Mouse (Mus musculus): Measurements from ENCODE around the gene Ppargc1a. TPM values are rescaled to one million over a fixed set of nuclear protein-coding genes. Genes with fewer than 3 reads are reported as not detected.

Ppargc1a gene
- polyA plus RNA-seq, 1 experiment from 2014 or later = 3.2 TPM

DNA sequence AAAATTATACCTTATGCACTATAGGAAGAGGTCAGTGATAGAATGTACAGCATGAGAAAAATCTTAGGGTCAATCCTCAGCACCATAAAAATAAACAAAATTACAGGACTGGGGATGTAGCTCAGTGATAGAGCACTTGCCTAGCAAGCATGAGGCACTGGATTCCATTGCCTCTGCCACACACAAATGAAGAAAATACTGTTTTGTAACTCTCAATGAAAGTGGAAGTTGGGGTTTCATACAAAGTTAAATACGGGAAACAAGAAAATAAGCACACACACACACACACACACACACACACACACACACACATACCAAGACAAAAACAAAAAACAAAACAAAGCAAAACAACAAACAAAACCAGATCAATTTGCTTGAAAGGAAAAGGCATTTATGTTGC is 10.1 kb upstream of the Ppargc1a start:
- no peak for TF ChIP-seq CTCF (IDR thresholded peaks at IDR 0.05; ENCODE audit: low read depth)
- Histone ChIP-seq H3K27ac (ENCODE audit: low read depth) (no peak overlapping the region), H3K9me3 (ENCODE audit: low read depth, low read length) (no peaks in the 10 kb centered on the region), H3K4me1 (ENCODE audit: insufficient read depth) (0 out of 2 replicates have a peak, but pooled peaks cover 3% of the 10 kb centered on the region), H3K4me2 (no peak overlapping the region), H3K36me3 (ENCODE audit: insufficient read depth) (no peaks in the 10 kb centered on the region), H3K4me3 (ENCODE audit: low read depth, low read length) (no peak overlapping the region), H3K9ac (no peak overlapping the region), H3K27me3 (ENCODE audit: insufficient read depth, low read length) (no peaks in the 10 kb centered on the region)
- DNase-seq (no peak), ATAC-seq (ENCODE audit: insufficient read depth) (no peak)
- WGBS = 95% methylated on average over 1 of the region's 1 CpGs

DNA sequence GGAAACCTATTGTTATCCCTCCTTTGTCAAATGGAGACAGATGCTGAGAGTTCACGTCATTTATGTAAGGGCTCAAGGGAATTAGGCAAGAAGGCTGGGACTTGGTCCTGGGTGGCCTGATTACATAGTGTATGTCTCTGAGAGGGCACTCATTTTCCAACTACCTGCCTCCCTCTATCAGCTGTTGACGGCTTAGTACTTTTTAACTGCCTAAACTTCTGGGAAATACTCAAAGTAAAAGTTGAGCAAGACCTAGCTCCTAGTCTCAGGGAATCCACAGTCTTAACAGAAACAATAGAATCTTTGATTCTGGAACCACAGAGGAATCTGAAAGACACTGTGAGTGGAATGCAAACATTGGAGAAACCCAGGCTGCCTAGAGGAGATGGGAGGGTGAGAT is 6.2 kb upstream of the Ppargc1a start:
- DNase-seq = peak; percentile 8
- Histone ChIP-seq H3K9me3 (ENCODE audit: low read depth, low read length) (no peaks in the 10 kb centered on the region), H3K36me3 (ENCODE audit: insufficient read depth) (no peaks in the 10 kb centered on the region), H3K4me1 (ENCODE audit: insufficient read depth) (0 out of 2 replicates have a peak, but pooled peaks cover 3% of the 10 kb centered on the region), H3K4me3 (ENCODE audit: low read depth, low read length) (no peak overlapping the region), H3K4me2 (no peak overlapping the region), H3K9ac (no peak overlapping the region), H3K27me3 (ENCODE audit: insufficient read depth, low read length) (no peaks in the 10 kb centered on the region), H3K27ac (ENCODE audit: low read depth) (no peak overlapping the region)
- no peak for TF ChIP-seq CTCF (IDR thresholded peaks at IDR 0.05; ENCODE audit: low read depth)
- no peak for ATAC-seq (ENCODE audit: insufficient read depth)
- WGBS = 45% methylated on average over 2 of the region's 2 CpGs

DNA sequence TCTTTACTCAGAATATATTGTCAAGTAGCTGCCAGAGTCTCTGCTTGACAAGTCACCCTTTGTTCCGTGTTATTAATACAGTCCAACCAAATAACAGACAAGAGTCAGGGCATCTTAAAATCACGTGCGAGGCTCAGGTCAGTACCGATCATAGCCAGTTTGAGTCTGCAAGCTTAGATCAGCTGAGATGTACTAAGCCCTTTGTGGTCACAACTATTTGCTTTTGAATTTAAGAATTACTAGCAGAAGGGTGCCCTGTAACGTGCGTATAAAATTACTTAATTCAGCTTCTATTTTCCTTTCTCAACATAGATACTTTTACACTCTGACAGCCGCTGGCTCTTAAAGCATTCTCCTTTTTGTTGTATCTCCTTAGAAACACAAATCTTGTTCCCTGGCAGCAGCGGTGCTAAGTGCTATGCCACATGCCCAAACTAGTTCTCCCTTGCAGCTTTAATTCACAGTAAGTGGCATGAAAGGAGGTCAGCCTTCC is 718 bp upstream of the Ppargc1a start:
- H3K27ac ChIP-seq (ENCODE audit: low read depth) = peak overlapping the region; percentile 30; the same call in 1 of the 2 replicates
- 52% methylated on average over 8 of the region's 8 CpGs for WGBS

DNA sequence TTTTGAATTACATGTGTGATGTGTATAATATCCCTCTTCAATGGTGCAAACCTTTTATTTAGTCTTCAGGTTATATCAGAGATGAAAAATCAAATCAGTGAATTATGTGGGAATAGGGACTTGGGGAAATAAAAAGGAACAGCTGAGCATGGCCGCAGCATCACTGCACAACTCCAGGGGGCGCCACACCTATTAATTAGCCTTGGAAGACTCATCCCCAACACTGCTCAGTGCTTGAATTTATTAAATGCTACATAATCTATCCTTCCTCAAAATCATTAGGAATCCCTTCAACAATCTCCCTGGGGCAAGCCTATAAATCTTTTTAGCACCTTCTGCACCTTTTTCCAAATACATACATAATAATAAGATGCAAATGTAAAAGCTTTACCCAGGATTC is 1.9 kb downstream of the Ppargc1a start:
- TF ChIP-seq CTCF (IDR thresholded peaks at IDR 0.05; ENCODE audit: low read depth) = peak; percentile 25; the same call in 1 of the 2 replicates

More for the DNA sequence above, 718 bp upstream of the Ppargc1a start:
- Histone ChIP-seq H3K27me3 (ENCODE audit: insufficient read depth, low read length) (no peaks in the 10 kb centered on the region), H3K4me3 (ENCODE audit: low read depth, low read length) (no peak overlapping the region), H3K9me3 (ENCODE audit: low read depth, low read length) (no peaks in the 10 kb centered on the region), H3K36me3 (ENCODE audit: insufficient read depth) (no peaks in the 10 kb centered on the region), H3K9ac (no peak overlapping the region), H3K4me2 (peak overlapping the region; percentile 29; the same call in 1 of the 2 replicates), H3K4me1 (ENCODE audit: insufficient read depth) (0 out of 2 replicates have a peak, but pooled peaks cover under 1% of the 10 kb centered on the region)
- TF ChIP-seq CTCF (IDR thresholded peaks at IDR 0.05; ENCODE audit: low read depth) = no peak
- DNase-seq (no peak), ATAC-seq (ENCODE audit: insufficient read depth) (peak; percentile 50; the same call in 1 of the 2 replicates)

DNA sequence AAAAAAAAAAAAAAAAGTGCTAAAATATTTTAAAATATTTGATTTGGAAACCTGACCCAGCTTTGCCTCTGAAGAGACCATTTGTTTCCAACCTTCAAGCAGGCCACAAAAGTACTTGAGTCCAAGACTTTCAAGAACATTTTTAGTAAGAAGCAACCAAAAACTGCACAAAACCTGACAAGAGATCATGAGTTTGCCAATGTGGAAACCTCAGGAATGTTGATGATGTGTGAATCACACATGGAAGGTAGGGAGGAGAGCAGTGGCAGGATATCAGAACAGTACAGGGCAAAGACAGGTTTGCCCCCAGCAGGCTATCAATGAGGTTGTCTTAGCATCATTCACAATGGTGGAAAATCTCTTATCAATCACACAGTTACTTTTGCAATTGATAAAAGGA is 2.5 kb downstream of the Ppargc1a start:
- peak; percentile 26 for DNase-seq
- ATAC-seq (ENCODE audit: insufficient read depth) = no peak
- Histone ChIP-seq H3K4me1 (ENCODE audit: insufficient read depth) (no peaks in the 10 kb centered on the region), H3K36me3 (ENCODE audit: insufficient read depth) (no peaks in the 10 kb centered on the region), H3K4me3 (ENCODE audit: low read depth, low read length) (no peak overlapping the region), H3K27ac (ENCODE audit: low read depth) (no peak overlapping the region), H3K27me3 (ENCODE audit: insufficient read depth, low read length) (no peaks in the 10 kb centered on the region), H3K9ac (no peak overlapping the region), H3K4me2 (no peak overlapping the region), H3K9me3 (ENCODE audit: low read depth, low read length) (no peaks in the 10 kb centered on the region)
- TF ChIP-seq CTCF (IDR thresholded peaks at IDR 0.05; ENCODE audit: low read depth) = no peak

More for the DNA sequence above, 1.9 kb downstream of the Ppargc1a start:
- no peaks in the 10 kb centered on the region for H3K27me3 ChIP-seq (ENCODE audit: insufficient read depth, low read length)
- no peak overlapping the region for H3K27ac ChIP-seq (ENCODE audit: low read depth)
- no peaks in the 10 kb centered on the region for H3K4me1 ChIP-seq (ENCODE audit: insufficient read depth)
- no peak overlapping the region for H3K9ac ChIP-seq
- no peak overlapping the region for H3K4me2 ChIP-seq
- WGBS = 52% methylated on average over 2 of the region's 2 CpGs
- ATAC-seq (ENCODE audit: insufficient read depth) (no peak), DNase-seq (no peak)
- H3K4me3 ChIP-seq (ENCODE audit: low read depth, low read length) = no peak overlapping the region
- H3K9me3 ChIP-seq (ENCODE audit: low read depth, low read length) = no peaks in the 10 kb centered on the region
- H3K36me3 ChIP-seq (ENCODE audit: insufficient read depth) = no peaks in the 10 kb centered on the region

DNA sequence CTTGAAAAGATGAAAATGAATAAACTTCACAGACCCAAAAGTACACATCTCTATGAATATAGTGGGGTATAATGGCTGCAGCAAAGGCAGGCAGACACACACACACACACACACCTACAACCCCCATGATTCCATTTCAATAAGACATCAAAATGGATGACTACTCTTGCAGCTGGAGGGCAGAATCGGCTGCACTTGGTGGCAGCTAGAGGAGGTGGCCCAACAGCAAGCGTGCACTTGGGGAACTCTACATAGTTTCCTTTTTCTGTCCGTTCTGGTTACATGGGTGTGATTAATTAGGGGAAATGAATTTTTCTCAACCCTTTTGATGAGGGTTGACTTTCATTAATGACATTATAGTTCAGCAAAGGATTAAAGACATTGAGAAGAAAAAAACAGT is 4.0 kb downstream of the Ppargc1a start:
- H3K27ac ChIP-seq (ENCODE audit: low read depth) = no peak overlapping the region
- no peaks in the 10 kb centered on the region for H3K4me1 ChIP-seq (ENCODE audit: insufficient read depth)
- H3K27me3 ChIP-seq (ENCODE audit: insufficient read depth, low read length) = no peaks in the 10 kb centered on the region
- no peak overlapping the region for H3K4me2 ChIP-seq
- no peak overlapping the region for H3K9ac ChIP-seq
- DNase-seq = no peak
- no peak overlapping the region for H3K4me3 ChIP-seq (ENCODE audit: low read depth, low read length)
- no peak for ATAC-seq (ENCODE audit: insufficient read depth)
- 63% methylated on average over 3 of the region's 3 CpGs for WGBS
- TF ChIP-seq CTCF (IDR thresholded peaks at IDR 0.05; ENCODE audit: low read depth) = no peak
- no peaks in the 10 kb centered on the region for H3K36me3 ChIP-seq (ENCODE audit: insufficient read depth)
- no peaks in the 10 kb centered on the region for H3K9me3 ChIP-seq (ENCODE audit: low read depth, low read length)

DNA sequence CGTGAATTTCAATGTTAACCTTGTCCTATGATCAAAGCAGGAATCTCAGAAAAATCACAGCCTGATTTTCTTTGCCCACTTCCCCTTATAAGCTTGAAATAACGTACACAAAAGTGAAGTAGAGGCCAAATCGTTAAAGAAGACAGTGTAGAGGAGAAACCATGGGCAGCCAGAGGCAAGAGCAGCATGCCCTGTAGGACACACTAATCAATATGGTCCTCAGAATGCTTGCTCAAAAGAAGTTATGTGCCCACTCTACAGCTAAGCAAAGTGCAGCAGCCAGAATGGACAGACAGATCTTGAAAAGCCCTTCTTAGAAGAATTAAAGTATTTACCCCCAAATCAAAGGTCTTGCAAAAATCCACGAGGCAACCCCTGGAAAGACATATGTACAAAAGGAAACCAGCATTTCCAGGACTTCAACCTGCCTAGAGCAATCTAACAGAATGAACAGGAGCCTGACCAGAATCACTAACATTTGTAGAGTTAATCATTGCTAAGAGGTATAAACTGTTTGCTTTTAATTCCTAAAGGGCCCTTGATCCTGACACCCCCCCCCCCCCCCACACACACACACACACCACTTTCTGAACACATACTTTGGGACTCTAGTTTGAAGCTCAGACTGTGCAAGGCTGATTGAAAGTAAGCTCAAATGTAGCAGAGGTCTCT is 9.8 kb downstream of the Ppargc1a start:
- peaks cover 8% of the 10 kb centered on the region; the same call in 1 of the 2 replicates for H3K4me1 ChIP-seq (ENCODE audit: insufficient read depth)
- no peaks in the 10 kb centered on the region for H3K9me3 ChIP-seq (ENCODE audit: low read depth, low read length)
- WGBS = 48% methylated on average over 4 of the region's 4 CpGs
- no peaks in the 10 kb centered on the region for H3K27me3 ChIP-seq (ENCODE audit: insufficient read depth, low read length)
- peak; percentile 19; the same call in 1 of the 2 replicates for ATAC-seq (ENCODE audit: insufficient read depth)
- H3K4me3 ChIP-seq (ENCODE audit: low read depth, low read length) = no peak overlapping the region
- TF ChIP-seq CTCF (IDR thresholded peaks at IDR 0.05; ENCODE audit: low read depth) = no peak
- DNase-seq = peak; percentile 14
- H3K27ac ChIP-seq (ENCODE audit: low read depth) = no peak overlapping the region
- H3K36me3 ChIP-seq (ENCODE audit: insufficient read depth) = no peaks in the 10 kb centered on the region
- H3K9ac ChIP-seq = no peak overlapping the region
- H3K4me2 ChIP-seq = no peak overlapping the region
